Mouse (Mus musculus) midbrain, embryonic 16.5 days (tissue): ENCODE data around the gene Igsf8. TPM values are rescaled to one million over a fixed set of nuclear protein-coding genes. Genes with fewer than 3 reads are reported as not detected.

Source experiments
- ATAC-seq: fragments of 200-750 bp; cut with Nextera tagmentation; 2 replicates; pipeline ENCODE4 v1.8.0; 2017; ENCODE audit warnings: moderate TSS enrichment
- H3K27ac ChIP-seq: fragments of 300-500 bp; sonication (generic); 2 replicates; pipeline ENCODE4 v1.5.1; 2014; ENCODE audit warnings: mild to moderate bottlenecking, low read length, mixed read lengths
- H3K27me3 ChIP-seq: fragments of 300-500 bp; sonication (generic); 2 replicates; pipeline ENCODE4 v1.6.1; 2014; ENCODE audit warnings: low read depth, low read length, mixed read lengths; ENCODE audit not compliant: control insufficient read depth, insufficient read depth
- H3K36me3 ChIP-seq: fragments of 300-500 bp; sonication (generic); 2 replicates; pipeline ENCODE4 v1.6.1; 2014; ENCODE audit warnings: mild to moderate bottlenecking, low read length, moderate library complexity, mixed read lengths; ENCODE audit not compliant: control insufficient read depth, insufficient read depth
- H3K4me1 ChIP-seq: fragments of 300-500 bp; sonication (generic); 2 replicates; pipeline ENCODE4 v1.6.1; 2014; ENCODE audit warnings: mild to moderate bottlenecking, low read length, mixed read lengths; ENCODE audit not compliant: control insufficient read depth, insufficient read depth
- H3K4me2 ChIP-seq: fragments of 300-500 bp; sonication (generic); 2 replicates; pipeline ENCODE4 v1.6.1; 2014; ENCODE audit warnings: mild to moderate bottlenecking, low read length, mixed read lengths
- H3K4me3 ChIP-seq: fragments of 300-500 bp; sonication (generic); 2 replicates; pipeline ENCODE4 v1.5.1; 2014; ENCODE audit warnings: low read depth, mild to moderate bottlenecking, low read length, moderate library complexity, mixed read lengths
- H3K9ac ChIP-seq: fragments of 300-500 bp; sonication (generic); 2 replicates; pipeline ENCODE4 v1.6.1; 2014; ENCODE audit warnings: low read depth, low read length, mixed read lengths
- H3K9me3 ChIP-seq: fragments of 300-500 bp; sonication (generic); replicated peaks from 2 replicates; pipeline ENCODE4 v1.6.1; 2014; ENCODE audit warnings: mild to moderate bottlenecking, low read length, mixed read lengths; ENCODE audit not compliant: control insufficient read depth, poor library complexity, severe bottlenecking
- WGBS: fragments of 180-500 bp; shearing (Covaris S2); extraction: QIAGEN DNeasy Blood & Tissue Kit; methylation state at CpG from one replicate; pipeline ENCODE4 v1.1.7; 2014; 5-methylcytosine and 5-hydroxymethylcytosine counted together
- polyA plus RNA-seq: library from polyadenylated mRNA; unstranded; fragments of >200 nt; fragmentation: Nextera tagmentation; extraction: Ambion mirVana; gene quantifications from 2 replicates; pipeline ENCODE4 v1.2.1, GENCODE M21; 2015

Gene Igsf8
- polyA plus RNA-seq, 1 experiment from 2014 or later: 63.9 TPM

DNA sequence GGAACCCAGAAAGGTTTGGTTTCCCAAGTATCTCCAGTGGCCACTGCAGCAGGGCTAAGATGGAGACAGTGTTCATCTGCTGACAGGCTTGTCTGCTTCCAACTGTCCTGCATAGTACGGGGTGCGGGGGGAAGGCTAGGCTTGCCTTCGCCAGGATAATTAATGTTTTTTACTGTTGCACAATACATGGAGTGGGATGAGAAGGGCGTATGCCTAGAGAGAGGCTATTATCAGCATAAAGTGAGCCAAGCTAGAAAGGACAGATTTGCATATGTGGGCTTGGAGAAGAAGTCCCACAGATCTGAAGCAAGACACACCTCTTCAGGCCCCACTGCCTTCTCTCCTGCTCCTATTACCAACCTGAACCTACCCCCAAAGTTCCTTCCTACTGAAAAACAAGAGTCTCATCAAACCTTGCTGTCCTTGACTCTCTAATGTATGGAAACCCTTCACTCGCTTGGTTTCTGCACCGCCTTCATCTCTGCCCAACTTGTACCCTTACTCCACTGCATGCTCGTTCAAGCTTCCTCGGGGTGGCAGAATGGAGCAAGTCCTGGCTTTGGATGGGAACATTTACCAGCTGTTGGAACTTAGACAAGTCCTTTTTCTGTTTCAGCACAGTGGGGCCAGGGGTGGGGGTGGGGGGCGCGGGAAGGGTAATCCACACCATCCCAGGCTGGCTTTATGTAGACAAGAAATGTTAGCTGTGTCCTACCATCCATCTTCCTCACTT is 20.2 kb downstream of the Igsf8 start:
- Histone ChIP-seq H3K27me3 (no peaks in the 10 kb centered on the region), H3K4me3 (no peak overlapping the region), H3K36me3 (no peaks in the 10 kb centered on the region), H3K4me1 (peaks cover 3% of the 10 kb centered on the region; the same call in 1 of the 2 replicates), H3K27ac (no peak overlapping the region), H3K9ac (no peak overlapping the region), H3K4me2 (no peak overlapping the region), H3K9me3 (no peaks in the 10 kb centered on the region)
- 87% methylated on average over 10 of the region's 10 CpGs for WGBS
- ATAC-seq: no peak

DNA sequence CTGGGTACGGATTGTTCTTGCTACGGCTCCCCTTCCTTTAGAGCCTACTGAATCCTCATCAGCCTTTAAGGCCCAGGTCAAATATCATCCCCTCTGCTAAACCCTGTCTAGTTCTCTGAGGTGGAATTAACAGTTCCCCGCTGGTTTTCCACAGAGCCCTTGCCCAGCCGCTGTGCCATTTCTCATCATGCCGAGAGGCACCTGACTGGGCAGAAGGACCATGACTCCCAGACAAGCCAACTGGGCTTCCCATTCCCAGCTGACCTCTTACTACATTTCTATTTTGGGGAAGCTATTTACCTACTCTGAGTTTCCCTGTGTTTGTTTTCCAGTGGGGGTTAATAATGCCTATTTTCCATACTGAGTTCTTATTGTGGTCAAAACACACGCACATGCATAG is 21.6 kb downstream of the Igsf8 start:
- no peaks in the 10 kb centered on the region for H3K27me3 ChIP-seq
- no peak overlapping the region for H3K27ac ChIP-seq
- no peaks in the 10 kb centered on the region for H3K9me3 ChIP-seq
- no peak overlapping the region for H3K9ac ChIP-seq
- H3K4me3 ChIP-seq: no peak overlapping the region
- peaks cover 3% of the 10 kb centered on the region; the same call in 1 of the 2 replicates for H3K4me1 ChIP-seq
- no peaks in the 10 kb centered on the region for H3K36me3 ChIP-seq
- H3K4me2 ChIP-seq: no peak overlapping the region
- WGBS: 84% methylated on average over 6 of the region's 6 CpGs
- ATAC-seq: no peak

DNA sequence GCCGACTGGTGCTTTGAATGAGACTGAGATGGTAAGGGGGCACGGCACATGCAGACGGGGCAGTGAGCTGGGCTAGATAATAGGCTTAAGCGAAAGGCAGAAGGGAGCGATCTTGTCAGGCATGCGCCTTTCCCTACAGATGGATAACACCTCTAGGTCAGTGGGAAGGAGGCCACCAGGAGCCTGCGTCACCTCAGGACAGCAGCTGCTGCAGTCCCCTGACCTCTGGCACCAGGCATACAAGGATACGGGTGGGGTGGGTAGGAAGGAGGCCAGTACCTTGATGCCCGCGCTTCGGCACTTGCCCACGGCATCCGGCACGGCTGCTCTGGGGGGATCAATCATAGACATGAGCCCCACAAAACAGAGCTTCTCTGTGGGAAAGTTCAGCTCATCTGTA is 22.8 kb downstream of the Igsf8 start:
- Histone ChIP-seq H3K27ac (no peak overlapping the region), H3K9me3 (no peaks in the 10 kb centered on the region), H3K4me1 (peaks cover 3% of the 10 kb centered on the region; the same call in 1 of the 2 replicates), H3K27me3 (no peaks in the 10 kb centered on the region), H3K36me3 (no peaks in the 10 kb centered on the region), H3K9ac (no peak overlapping the region), H3K4me2 (no peak overlapping the region), H3K4me3 (no peak overlapping the region)
- no peak for ATAC-seq
- WGBS: 91% methylated on average over 14 of the region's 14 CpGs

DNA sequence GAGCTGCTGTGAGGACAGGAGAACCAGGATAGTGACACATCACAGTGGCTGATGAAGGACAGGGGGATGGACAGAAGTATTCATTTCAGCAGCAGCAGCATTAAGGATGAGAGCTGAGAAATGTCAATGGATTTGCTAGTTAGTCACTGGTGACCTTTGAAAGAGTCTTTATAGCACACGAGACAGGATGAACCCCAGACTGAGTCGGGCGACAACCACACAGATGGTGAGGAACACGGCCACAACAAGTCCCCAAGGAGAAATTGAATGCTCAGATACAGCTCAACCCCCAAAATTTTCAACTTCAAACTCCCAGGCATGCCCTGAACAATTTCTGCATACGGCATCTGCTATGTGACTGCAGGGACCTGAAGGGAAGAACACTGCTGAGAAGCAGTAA is 25.3 kb downstream of the Igsf8 start:
- H3K27me3 ChIP-seq: no peaks in the 10 kb centered on the region
- no peak overlapping the region for H3K27ac ChIP-seq
- WGBS: 84% methylated on average over 5 of the region's 5 CpGs
- no peak overlapping the region for H3K4me2 ChIP-seq
- ATAC-seq: no peak
- no peaks in the 10 kb centered on the region for H3K36me3 ChIP-seq
- H3K9ac ChIP-seq: no peak overlapping the region
- H3K9me3 ChIP-seq: no peaks in the 10 kb centered on the region
- no peaks in the 10 kb centered on the region for H3K4me1 ChIP-seq
- H3K4me3 ChIP-seq: no peak overlapping the region

DNA sequence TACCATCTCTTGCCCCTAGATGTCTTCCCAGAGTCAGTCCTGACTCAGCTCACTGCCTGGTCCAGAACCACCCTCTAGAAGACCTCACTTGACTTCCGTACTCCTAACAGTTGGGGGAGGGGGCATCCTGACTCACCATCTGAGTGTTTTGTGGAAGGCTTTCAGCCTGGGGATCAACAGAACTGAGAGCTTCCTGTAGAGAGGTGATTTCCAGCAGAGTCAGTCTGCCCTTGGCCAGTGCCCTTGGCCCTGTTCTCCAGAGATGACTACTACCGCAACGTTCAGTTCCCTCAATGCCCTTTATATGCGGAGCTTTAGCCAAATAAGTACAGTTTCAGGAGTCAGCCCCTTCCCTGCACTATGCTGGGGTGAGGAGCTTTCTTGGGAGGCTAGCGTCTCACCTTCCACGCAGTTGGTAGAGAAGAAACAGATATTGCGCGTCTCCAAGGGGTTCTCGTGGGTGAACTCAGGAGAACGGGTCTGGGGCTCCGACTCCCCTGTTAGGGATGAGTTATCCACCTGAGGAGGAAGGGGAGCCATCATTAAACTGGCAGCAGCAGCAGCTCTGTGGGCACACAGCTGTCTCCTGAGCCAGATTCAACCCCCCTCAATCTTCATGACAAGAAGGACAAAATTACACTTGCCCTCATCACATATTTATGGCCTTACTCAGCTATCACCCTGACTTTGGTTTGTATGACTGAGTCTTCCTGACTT is 27.6 kb downstream of the Igsf8 start:
- H3K27ac ChIP-seq: no peak overlapping the region
- ATAC-seq: no peak
- no peak overlapping the region for H3K4me3 ChIP-seq
- no peak overlapping the region for H3K4me2 ChIP-seq
- no peaks in the 10 kb centered on the region for H3K4me1 ChIP-seq
- 94% methylated on average over 11 of the region's 11 CpGs for WGBS
- H3K9ac ChIP-seq: no peak overlapping the region
- H3K27me3 ChIP-seq: no peaks in the 10 kb centered on the region
- no peaks in the 10 kb centered on the region for H3K9me3 ChIP-seq
- H3K36me3 ChIP-seq: no peaks in the 10 kb centered on the region

DNA sequence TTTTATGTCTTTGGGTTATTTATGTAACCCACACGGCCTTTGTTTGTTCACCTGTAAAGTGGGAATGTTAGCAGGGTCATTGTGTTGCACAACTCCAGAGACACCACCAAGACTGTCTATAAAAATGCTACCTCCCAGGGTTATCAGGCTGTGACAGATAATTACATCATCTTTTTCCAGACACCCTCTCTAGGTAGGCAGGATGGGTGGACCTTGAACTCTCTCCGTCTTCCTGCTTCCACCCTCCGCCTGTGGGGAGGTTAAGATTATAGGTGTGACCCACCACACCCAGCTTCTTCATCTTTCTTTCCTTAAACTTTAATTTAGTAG is 28.1 kb downstream of the Igsf8 start:
- H3K9me3 ChIP-seq: no peaks in the 10 kb centered on the region
- no peak overlapping the region for H3K27ac ChIP-seq
- H3K27me3 ChIP-seq: no peaks in the 10 kb centered on the region
- H3K4me3 ChIP-seq: no peak overlapping the region
- H3K4me2 ChIP-seq: no peak overlapping the region
- no peaks in the 10 kb centered on the region for H3K4me1 ChIP-seq
- no peaks in the 10 kb centered on the region for H3K36me3 ChIP-seq
- no peak for ATAC-seq
- no peak overlapping the region for H3K9ac ChIP-seq
- WGBS: 90% methylated on average over 3 of the region's 3 CpGs

DNA sequence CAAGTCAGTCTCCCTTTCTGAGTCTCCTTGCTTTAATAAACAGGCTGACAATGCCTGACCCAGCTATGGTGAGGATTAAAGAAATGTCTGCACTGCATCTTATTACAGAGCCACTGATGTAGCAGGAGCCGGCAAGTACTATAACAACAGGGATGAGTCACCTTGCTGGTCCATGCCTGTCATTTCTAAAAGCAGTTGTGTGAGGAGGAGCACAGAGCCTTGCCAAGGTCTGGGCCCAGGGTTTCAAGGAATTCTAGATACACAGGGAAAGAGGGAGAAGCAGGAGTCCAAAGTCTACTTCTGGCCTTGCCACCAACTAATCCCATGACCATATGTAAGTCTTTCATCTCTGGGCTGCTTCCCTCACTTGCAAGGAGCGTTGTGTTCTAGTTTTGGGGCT is 31.4 kb downstream of the Igsf8 start:
- Histone ChIP-seq H3K36me3 (no peaks in the 10 kb centered on the region), H3K27ac (no peak overlapping the region), H3K9ac (no peak overlapping the region), H3K4me3 (no peak overlapping the region), H3K4me1 (0 out of 2 replicates have a peak, but pooled peaks cover under 1% of the 10 kb centered on the region), H3K27me3 (no peaks in the 10 kb centered on the region), H3K4me2 (no peak overlapping the region), H3K9me3 (no peaks in the 10 kb centered on the region)
- no peak for ATAC-seq
- WGBS: 83% methylated on average over 2 of the region's 2 CpGs

DNA sequence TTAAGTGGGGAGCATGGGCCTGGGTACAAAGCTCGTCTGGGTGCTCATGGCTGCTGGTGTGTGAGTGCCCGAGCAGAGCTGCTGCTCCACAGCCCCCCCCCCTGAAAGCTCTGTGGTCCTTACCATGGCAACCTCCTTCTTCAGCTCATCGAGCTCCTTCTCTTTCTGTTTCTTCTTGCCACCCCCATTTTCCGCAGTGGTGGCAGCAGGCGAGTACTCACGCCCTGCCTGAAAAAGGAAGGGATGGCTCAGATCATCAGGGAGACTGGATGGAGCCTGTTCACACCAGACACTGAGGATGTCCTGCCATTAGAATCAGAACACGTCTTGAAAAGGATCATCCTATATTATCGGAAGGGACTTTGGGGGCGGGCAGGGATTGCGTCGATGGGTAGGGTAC is 32.0 kb downstream of the Igsf8 start:
- WGBS: 88% methylated on average over 11 of the region's 11 CpGs
- H3K4me3 ChIP-seq: no peak overlapping the region

DNA sequence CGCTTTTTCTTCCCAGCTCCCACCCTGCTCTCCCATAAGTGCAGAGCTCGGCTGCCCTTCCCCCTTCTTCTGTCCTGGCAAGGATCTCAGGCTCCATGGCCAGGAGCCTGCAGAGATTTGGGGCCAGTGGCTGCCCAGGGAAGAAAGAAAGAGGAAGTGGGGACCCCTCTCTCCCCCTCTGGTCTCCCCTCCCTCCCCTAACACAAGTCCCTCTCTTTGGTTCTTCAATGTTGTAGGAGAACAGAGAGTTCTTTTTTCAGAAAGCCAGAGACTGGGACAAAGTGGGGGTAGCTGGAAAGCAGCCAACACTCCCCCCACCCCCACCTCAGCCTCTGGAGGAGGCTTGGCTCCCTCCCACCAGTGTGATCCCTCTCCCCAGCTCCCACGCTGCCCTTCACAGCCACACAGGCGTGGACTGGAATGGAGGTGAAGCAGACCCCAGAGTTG is 34.3 kb downstream of the Igsf8 start:
- no peaks in the 10 kb centered on the region for H3K27me3 ChIP-seq
- WGBS: 60% methylated on average over 4 of the region's 4 CpGs
- H3K27ac ChIP-seq: peak overlapping the region; percentile 79
- peak overlapping the region; percentile 17 for H3K4me3 ChIP-seq
- peak overlapping the region; percentile 33 for H3K4me2 ChIP-seq
- no peaks in the 10 kb centered on the region for H3K9me3 ChIP-seq
- peak; percentile 80 for ATAC-seq
- peaks cover 4% of the 10 kb centered on the region; the same call in 1 of the 2 replicates for H3K4me1 ChIP-seq
- H3K36me3 ChIP-seq: no peaks in the 10 kb centered on the region
- H3K9ac ChIP-seq: no peak overlapping the region

More for the DNA sequence above, 32.0 kb downstream of the Igsf8 start:
- Histone ChIP-seq H3K36me3 (no peaks in the 10 kb centered on the region), H3K27me3 (no peaks in the 10 kb centered on the region), H3K4me2 (no peak overlapping the region), H3K9ac (no peak overlapping the region), H3K27ac (no peak overlapping the region), H3K4me1 (0 out of 2 replicates have a peak, but pooled peaks cover 4% of the 10 kb centered on the region), H3K9me3 (no peaks in the 10 kb centered on the region)
- no peak for ATAC-seq
